Mouse (Mus musculus): ENCODE data around the gene Rbm8a.
A peak's percentile ranks its signal among the peaks of the same experiment; 100 is the strongest.

The Rbm8a gene

GRCm38 (mm10) chr3:96668424-96669067 lies 38.8 kb downstream of the Rbm8a start:
- DNase-seq (ENCODE audit: extremely low read depth, insufficient read length, low spot score): no peak

- peak; percentile 82 for DNase-seq (ENCODE audit: extremely low read depth, insufficient read length, low spot score)
These were observed 40.2 kb downstream of the Rbm8a start, which contains the start of gene Ankrd35 for GRCm38 (mm10) chr3:96669727-96670468. Ankrd35 (plus strand) TSS chr3:96670131.

- DNase-seq (ENCODE audit: extremely low read depth, insufficient read length, low spot score): no peak
These were observed 41.8 kb downstream of the Rbm8a start for GRCm38 (mm10) chr3:96671519-96671918.

GRCm38 (mm10) chr3:96673514-96673913 lies 43.8 kb downstream of the Rbm8a start:
- no peak for DNase-seq (ENCODE audit: extremely low read depth, insufficient read length, low spot score)

GRCm38 (mm10) chr3:96674442-96674841 lies 44.7 kb downstream of the Rbm8a start:
- DNase-seq (ENCODE audit: extremely low read depth, insufficient read length, low spot score): no peak

GRCm38 (mm10) chr3:96675171-96675570 lies 45.4 kb downstream of the Rbm8a start:
- no peak for DNase-seq (ENCODE audit: extremely low read depth, insufficient read length, low spot score)

- no peak for DNase-seq (ENCODE audit: extremely low read depth, insufficient read length, low spot score)
These were observed 46.0 kb downstream of the Rbm8a start for GRCm38 (mm10) chr3:96675690-96676089.

- DNase-seq (ENCODE audit: extremely low read depth, insufficient read length, low spot score): no peak
These were observed 48.7 kb downstream of the Rbm8a start for GRCm38 (mm10) chr3:96678456-96678855.

GRCm38 (mm10) chr3:96679159-96679674 lies 49.5 kb downstream of the Rbm8a start:
- peak; percentile 52 for DNase-seq (ENCODE audit: extremely low read depth, insufficient read length, low spot score)

- no peak for DNase-seq (ENCODE audit: extremely low read depth, insufficient read length, low spot score)
These were observed 50.7 kb downstream of the Rbm8a start for GRCm38 (mm10) chr3:96680269-96680956.

All from 3134 (cell line).